Mouse (Mus musculus) stomach, postnatal 0 days (tissue): ENCODE measurements at regions not wholly inside any gene's neighbourhood (a gene's known extent, or its start where the extent isn't known, plus 50 kb on each side); places are given as distances from the start of the nearest gene placed in this dataset.

Source experiments
- ATAC-seq: fragments of 200-750 bp; cut with Nextera tagmentation; 2 replicates; pipeline ENCODE4 v1.8.0; 2017; ENCODE audit not compliant: low FRiP score, low TSS enrichment
- DNase-seq: peaks from one replicate; pipeline ENCODE4 v3.0.0-alpha.2; 2016; ENCODE audit warnings: low spot score
- H3K27ac ChIP-seq: fragments of 300-500 bp; sonication (generic); replicated peaks from 2 replicates; pipeline ENCODE4 v1.5.1; 2014; ENCODE audit warnings: mild to moderate bottlenecking, control low read depth
- H3K27me3 ChIP-seq: fragments of 300-500 bp; sonication (generic); 2 replicates; pipeline ENCODE4 v1.6.1; 2014; ENCODE audit warnings: low read length; ENCODE audit not compliant: control insufficient read depth, insufficient read depth
- H3K36me3 ChIP-seq: fragments of 300-500 bp; sonication (generic); 2 replicates; pipeline ENCODE4 v1.6.1; 2014; ENCODE audit warnings: low read length, mixed read lengths; ENCODE audit not compliant: control insufficient read depth, insufficient read depth
- H3K4me1 ChIP-seq: fragments of 300-500 bp; sonication (generic); replicated peaks from 2 replicates; pipeline ENCODE4 v1.6.1; 2014; ENCODE audit warnings: antibody characterized with exemption; ENCODE audit not compliant: control insufficient read depth, insufficient read depth
- H3K4me2 ChIP-seq: fragments of 300-500 bp; sonication (generic); replicated peaks from 2 replicates; pipeline ENCODE4 v1.6.1; 2014; ENCODE audit warnings: low read depth, mild to moderate bottlenecking, control low read depth, moderate library complexity
- H3K4me3 ChIP-seq: fragments of 300-500 bp; sonication (generic); 2 replicates; pipeline ENCODE4 v1.5.1; 2014; ENCODE audit warnings: low read depth, low read length, control low read depth
- H3K9ac ChIP-seq: fragments of 300-500 bp; sonication (generic); 2 replicates; pipeline ENCODE4 v1.6.1; 2014; ENCODE audit warnings: mild to moderate bottlenecking, low read length, control low read depth, mixed read lengths
- H3K9me3 ChIP-seq: fragments of 300-500 bp; sonication (generic); 2 replicates; pipeline ENCODE4 v1.6.1; 2016; ENCODE audit warnings: low read length; ENCODE audit not compliant: control insufficient read depth
- CTCF ChIP-seq: IDR thresholded peaks from 2 replicates; pipeline ENCODE4 v1.5.1; 2016; ENCODE audit warnings: antibody characterized with exemption, low read depth, mild to moderate bottlenecking, moderate library complexity
- EP300 ChIP-seq: optimal IDR thresholded peaks from 2 replicates; pipeline ENCODE3; 2016; ENCODE audit warnings: antibody characterized with exemption
- WGBS: fragments of 180-500 bp; shearing (Covaris S2); extraction: QIAGEN DNeasy Blood & Tissue Kit; methylation state at CpG from one replicate; pipeline ENCODE4 v1.1.7; 2014; 5-methylcytosine and 5-hydroxymethylcytosine counted together

DNA sequence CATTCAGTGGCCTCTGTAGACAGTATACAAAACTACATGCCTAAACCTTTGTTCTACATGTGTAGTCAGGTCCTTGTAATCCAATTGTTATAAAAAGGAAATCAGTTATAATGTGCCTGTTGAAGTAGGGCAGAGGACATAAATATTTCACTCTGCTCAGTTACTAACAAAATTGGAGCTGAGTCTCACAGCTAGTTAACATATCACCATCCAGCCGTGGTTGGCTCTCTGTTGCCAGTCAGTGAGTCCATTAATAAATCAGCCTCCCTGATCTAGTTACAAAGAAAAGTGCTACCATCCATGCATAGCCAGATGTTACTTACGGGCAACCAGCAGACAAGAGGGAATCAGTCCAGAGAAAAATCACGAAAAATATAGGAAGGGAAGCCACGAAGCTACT is 382.8 kb downstream of the Adamts20 start:
- no peak for DNase-seq
- WGBS: 83% methylated on average over 4 of the region's 4 CpGs
- H3K9ac ChIP-seq: no peak overlapping the region
- no peak for TF ChIP-seq CTCF
- no peak for TF ChIP-seq EP300
- no peaks in the 10 kb centered on the region for H3K4me1 ChIP-seq
- H3K4me3 ChIP-seq: no peak overlapping the region
- no peaks in the 10 kb centered on the region for H3K27me3 ChIP-seq
- ATAC-seq: no peak
- no peak overlapping the region for H3K27ac ChIP-seq
- no peaks in the 10 kb centered on the region for H3K36me3 ChIP-seq
- no peak overlapping the region for H3K4me2 ChIP-seq
- no peaks in the 10 kb centered on the region for H3K9me3 ChIP-seq

DNA sequence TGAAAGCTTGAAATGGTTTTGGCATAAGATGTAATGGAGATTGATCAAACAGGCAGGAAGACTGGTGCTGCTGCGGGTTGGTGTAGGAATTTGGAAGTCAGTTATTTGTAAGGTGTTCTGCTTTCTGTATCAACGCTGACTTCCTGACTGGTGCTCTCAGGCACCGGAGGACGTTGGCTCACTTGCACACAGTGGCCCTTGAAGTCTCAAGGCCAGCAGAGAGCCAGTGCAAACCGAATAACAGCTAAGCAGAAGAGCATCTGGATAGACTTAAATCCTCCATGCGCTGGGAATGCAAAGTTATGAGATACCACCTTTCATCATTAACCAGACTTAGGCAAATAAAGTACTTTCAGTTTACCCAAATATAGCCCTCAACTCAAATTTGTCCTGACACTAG is 388.2 kb downstream of the Adamts20 start:
- no peak for ATAC-seq
- H3K4me1 ChIP-seq: no peaks in the 10 kb centered on the region
- no peaks in the 10 kb centered on the region for H3K27me3 ChIP-seq
- no peak overlapping the region for H3K4me3 ChIP-seq
- WGBS: 72% methylated on average over 6 of the region's 6 CpGs
- H3K4me2 ChIP-seq: no peak overlapping the region
- no peak overlapping the region for H3K9ac ChIP-seq
- H3K27ac ChIP-seq: no peak overlapping the region
- DNase-seq: no peak
- no peaks in the 10 kb centered on the region for H3K9me3 ChIP-seq
- no peaks in the 10 kb centered on the region for H3K36me3 ChIP-seq
- TF ChIP-seq EP300: no peak
- no peak for TF ChIP-seq CTCF

DNA sequence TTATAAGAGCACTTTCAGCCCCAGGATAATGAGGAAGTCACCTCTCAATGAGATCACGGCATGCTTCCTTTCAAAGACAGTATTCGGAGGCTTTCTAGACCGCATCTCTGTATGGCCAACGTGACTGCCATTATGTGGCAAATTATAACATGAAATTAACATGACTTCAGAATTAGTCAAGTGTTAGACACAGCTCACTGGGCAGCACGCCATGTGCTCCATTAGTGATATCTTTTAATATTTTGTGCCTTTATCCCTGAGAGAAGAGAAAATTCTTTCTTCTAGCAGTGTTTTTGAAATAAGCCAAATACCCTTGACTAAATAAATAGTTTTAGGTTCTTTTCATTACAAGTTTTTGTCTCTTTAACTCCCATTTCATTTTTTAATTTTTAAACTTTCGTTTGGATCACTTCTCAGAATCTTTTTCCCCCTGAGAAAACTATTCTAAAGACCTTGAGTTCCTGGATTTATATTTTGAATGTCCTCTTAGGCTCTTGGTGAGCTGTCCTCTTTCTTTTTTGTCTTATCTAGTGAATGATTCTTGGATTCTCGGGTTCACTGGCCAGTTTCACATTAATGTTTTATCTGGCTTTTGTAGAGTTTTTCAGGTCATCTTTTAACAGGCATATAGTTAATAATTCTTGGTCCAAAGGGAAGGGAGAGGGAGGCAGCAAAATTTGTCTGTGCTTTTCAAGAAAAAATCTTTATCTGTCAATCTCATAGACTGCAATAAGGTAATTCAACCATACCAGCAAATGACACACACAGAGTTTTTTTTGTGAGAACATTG is 390.9 kb downstream of the Adamts20 start:
- no peaks in the 10 kb centered on the region for H3K36me3 ChIP-seq
- no peak overlapping the region for H3K4me2 ChIP-seq
- TF ChIP-seq CTCF (no peak), EP300 (no peak)
- no peaks in the 10 kb centered on the region for H3K9me3 ChIP-seq
- ATAC-seq (no peak), DNase-seq (no peak)
- H3K27me3 ChIP-seq: no peaks in the 10 kb centered on the region
- H3K4me1 ChIP-seq: no peaks in the 10 kb centered on the region
- H3K27ac ChIP-seq: no peak overlapping the region
- no peak overlapping the region for H3K9ac ChIP-seq
- WGBS: 55% methylated on average over 7 of the region's 7 CpGs
- H3K4me3 ChIP-seq: no peak overlapping the region

DNA sequence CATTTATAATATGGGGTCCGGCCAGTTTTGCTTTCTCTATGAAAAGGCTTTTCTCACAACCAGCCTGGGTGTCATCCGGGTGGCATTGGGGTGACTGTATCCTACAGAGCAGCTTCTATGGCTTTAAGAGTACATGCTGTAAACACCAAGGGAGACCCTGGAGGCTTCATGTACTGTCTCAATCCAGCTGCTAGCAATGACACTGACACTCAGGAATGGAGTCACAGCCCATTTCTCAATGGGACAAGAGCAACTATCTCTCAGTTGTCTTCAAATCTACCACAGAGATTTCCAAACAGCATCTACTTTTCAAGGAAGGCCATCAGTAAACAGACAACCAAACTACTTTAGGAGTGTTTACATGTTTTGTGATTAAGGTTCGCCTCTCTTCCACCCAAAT is 397.5 kb downstream of the Adamts20 start:
- no peak overlapping the region for H3K27ac ChIP-seq
- no peaks in the 10 kb centered on the region for H3K9me3 ChIP-seq
- DNase-seq (no peak), ATAC-seq (no peak)
- no peaks in the 10 kb centered on the region for H3K4me1 ChIP-seq
- H3K4me3 ChIP-seq: no peak overlapping the region
- 73% methylated on average over 3 of the region's 3 CpGs for WGBS
- H3K4me2 ChIP-seq: no peak overlapping the region
- no peaks in the 10 kb centered on the region for H3K27me3 ChIP-seq
- no peak for TF ChIP-seq CTCF
- no peak for TF ChIP-seq EP300
- no peak overlapping the region for H3K9ac ChIP-seq
- no peaks in the 10 kb centered on the region for H3K36me3 ChIP-seq

DNA sequence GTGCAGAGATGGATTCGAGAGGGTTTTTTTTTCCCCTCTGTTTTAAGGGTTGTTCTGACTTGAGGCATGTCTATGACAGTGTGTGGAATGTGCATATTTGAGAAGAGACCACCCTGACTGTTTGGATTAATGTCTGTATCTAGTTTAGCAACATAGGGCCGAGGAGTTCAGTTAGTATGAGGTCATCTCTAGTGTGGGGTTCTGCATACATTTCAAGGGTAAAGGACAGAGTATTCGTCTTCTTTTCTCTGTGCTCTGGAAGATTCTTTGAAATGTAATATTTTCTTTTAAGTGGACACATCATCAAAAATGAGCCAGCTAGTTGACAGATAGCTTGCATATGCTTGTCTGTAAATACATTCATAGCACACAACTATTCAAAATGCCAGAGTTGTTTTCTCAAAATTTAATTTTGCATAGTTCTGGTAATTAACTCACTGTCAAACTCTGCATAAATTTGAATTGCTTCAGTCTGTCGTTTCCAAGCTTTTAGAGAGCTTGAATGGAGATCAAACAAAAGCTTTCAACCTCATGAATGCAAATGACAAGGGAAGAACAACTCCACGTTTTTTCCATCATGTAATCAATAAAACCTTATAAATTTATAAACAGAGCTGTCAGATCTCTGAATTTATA is 415.5 kb downstream of the Adamts20 start:
- Histone ChIP-seq H3K27me3 (no peaks in the 10 kb centered on the region), H3K9me3 (no peaks in the 10 kb centered on the region), H3K4me2 (no peak overlapping the region), H3K27ac (no peak overlapping the region), H3K9ac (no peak overlapping the region), H3K4me3 (no peak overlapping the region), H3K36me3 (no peaks in the 10 kb centered on the region), H3K4me1 (no peaks in the 10 kb centered on the region)
- ATAC-seq (no peak), DNase-seq (no peak)
- WGBS: 30% methylated on average over 5 of the region's 5 CpGs
- TF ChIP-seq EP300 (no peak), CTCF (no peak)

DNA sequence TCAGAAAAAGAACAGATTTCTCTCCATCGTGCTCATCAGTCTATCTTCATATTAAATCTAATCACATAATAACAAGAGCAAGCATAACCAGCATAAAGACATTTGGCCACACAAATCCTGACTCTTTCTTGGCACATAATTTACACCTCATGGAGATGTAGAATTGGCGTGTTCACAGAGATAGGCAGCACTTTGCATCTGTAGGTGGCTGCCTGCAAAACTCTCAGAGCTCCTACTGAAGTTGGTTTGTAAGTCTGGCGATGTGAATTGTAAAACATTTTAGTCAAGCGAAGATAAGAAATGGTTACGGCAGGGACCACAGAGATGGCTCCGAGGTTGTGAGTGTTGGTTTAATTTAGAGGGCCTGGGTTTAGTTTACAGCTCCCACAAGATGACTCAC is 419.0 kb downstream of the Adamts20 start:
- H3K9ac ChIP-seq: no peak overlapping the region
- no peak overlapping the region for H3K4me2 ChIP-seq
- no peaks in the 10 kb centered on the region for H3K9me3 ChIP-seq
- H3K27ac ChIP-seq: no peak overlapping the region
- H3K4me3 ChIP-seq: no peak overlapping the region
- no peaks in the 10 kb centered on the region for H3K27me3 ChIP-seq
- ATAC-seq (no peak), DNase-seq (no peak)
- WGBS: 87% methylated on average over 6 of the region's 6 CpGs
- H3K4me1 ChIP-seq: no peaks in the 10 kb centered on the region
- TF ChIP-seq EP300 (no peak), CTCF (no peak)
- H3K36me3 ChIP-seq: no peaks in the 10 kb centered on the region
